Mouse (Mus musculus): Measurements from ENCODE around the gene Glp2r. TPM values are rescaled to one million over a fixed set of nuclear protein-coding genes. Genes with fewer than 3 reads are reported as not detected.

Gene Glp2r
- polyA plus RNA-seq, 1 experiment, result not detected

- no peak overlapping the region for H3ac ChIP-seq (ENCODE audit: control insufficient read depth, insufficient read length)
- TF ChIP-seq POLR2AphosphoS2 (IDR thresholded peaks at IDR 0.05; ENCODE audit: insufficient read length, low read depth) (no peak), TCF3 (IDR thresholded peaks at IDR 0.05; ENCODE audit: insufficient read length, low read depth) (no peak), POLR2A (IDR thresholded peaks at IDR 0.05; ENCODE audit: insufficient read length, low read depth) (no peak), CEBPB (IDR thresholded peaks at IDR 0.05; ENCODE audit: insufficient read depth, poor library complexity, severe bottlenecking) (no peak), MYOD1 (IDR thresholded peaks at IDR 0.05; ENCODE audit: control insufficient read depth in 1 of 3, insufficient read length in 2 of 3, low read depth in 2 of 3) (no peak), TCF12 (IDR thresholded peaks at IDR 0.05; ENCODE audit: insufficient read depth, poor library complexity, severe bottlenecking) (no peak), E2F4 (IDR thresholded peaks at IDR 0.05; ENCODE audit: insufficient read depth) (no peak), SRF (IDR thresholded peaks at IDR 0.05; ENCODE audit: control insufficient read depth, insufficient read length, low read depth) (no peak), REST (IDR thresholded peaks at IDR 0.05; ENCODE audit: insufficient read depth, insufficient read length) (no peak), MYOG (IDR thresholded peaks at IDR 0.05; ENCODE audit: control insufficient read depth in 1 of 3, insufficient read depth in 1 of 3, insufficient read length in 2 of 3, low read depth in 2 of 3) (no peak), USF1 (IDR thresholded peaks at IDR 0.05; ENCODE audit: low read depth) (no peak), MAX (IDR thresholded peaks at IDR 0.05; ENCODE audit: low read depth) (no peak)
- no peak overlapping the region for H3K4me3 ChIP-seq
- H3K36me3 ChIP-seq (ENCODE audit: control insufficient read depth, insufficient read depth), result no peaks in the 10 kb centered on the region
- no peaks in the 10 kb centered on the region for H3K79me2 ChIP-seq (ENCODE audit: control insufficient read depth, insufficient read depth)
- peaks cover 9% of the 10 kb centered on the region for H3K27me3 ChIP-seq (ENCODE audit: control insufficient read depth, insufficient read depth, insufficient read length)
- H3K4me2 ChIP-seq (ENCODE audit: low read depth), result no peak overlapping the region
These were observed 106.0 kb downstream of the Glp2r start for GRCm38 (mm10) chr11:67664918-67665317.

GRCm38 (mm10) chr11:67664261-67664660 lies 106.7 kb downstream of the Glp2r start:
- Histone ChIP-seq H3K27me3 (ENCODE audit: control insufficient read depth, insufficient read depth, insufficient read length) (peaks cover 9% of the 10 kb centered on the region), H3K36me3 (ENCODE audit: control insufficient read depth, insufficient read depth) (no peaks in the 10 kb centered on the region), H3ac (ENCODE audit: control insufficient read depth, insufficient read length) (no peak overlapping the region), H3K4me2 (ENCODE audit: low read depth) (no peak overlapping the region), H3K79me2 (ENCODE audit: control insufficient read depth, insufficient read depth) (no peaks in the 10 kb centered on the region), H3K4me3 (no peak overlapping the region)
- no peak for TF ChIP-seq TCF12 (IDR thresholded peaks at IDR 0.05; ENCODE audit: insufficient read depth, poor library complexity, severe bottlenecking)
- TF ChIP-seq REST (IDR thresholded peaks at IDR 0.05; ENCODE audit: insufficient read depth, insufficient read length), result no peak
- no peak for TF ChIP-seq USF1 (IDR thresholded peaks at IDR 0.05; ENCODE audit: low read depth)
- no peak for TF ChIP-seq E2F4 (IDR thresholded peaks at IDR 0.05; ENCODE audit: insufficient read depth)

- Histone ChIP-seq H3K36me3 (ENCODE audit: control insufficient read depth, insufficient read depth) (no peaks in the 10 kb centered on the region), H3K4me2 (ENCODE audit: low read depth) (no peak overlapping the region), H3K27me3 (ENCODE audit: control insufficient read depth, insufficient read depth, insufficient read length) (peaks cover 9% of the 10 kb centered on the region), H3ac (ENCODE audit: control insufficient read depth, insufficient read length) (no peak overlapping the region), H3K79me2 (ENCODE audit: control insufficient read depth, insufficient read depth) (no peaks in the 10 kb centered on the region), H3K4me3 (no peak overlapping the region)
- TF ChIP-seq MAX (IDR thresholded peaks at IDR 0.05; ENCODE audit: low read depth) (no peak), POLR2AphosphoS2 (IDR thresholded peaks at IDR 0.05; ENCODE audit: insufficient read length, low read depth) (no peak), E2F4 (IDR thresholded peaks at IDR 0.05; ENCODE audit: insufficient read depth) (no peak), POLR2A (IDR thresholded peaks at IDR 0.05; ENCODE audit: insufficient read length, low read depth) (no peak), TCF3 (IDR thresholded peaks at IDR 0.05; ENCODE audit: insufficient read length, low read depth) (no peak), USF1 (IDR thresholded peaks at IDR 0.05; ENCODE audit: low read depth) (no peak), REST (IDR thresholded peaks at IDR 0.05; ENCODE audit: insufficient read depth, insufficient read length) (no peak), TCF12 (IDR thresholded peaks at IDR 0.05; ENCODE audit: insufficient read depth, poor library complexity, severe bottlenecking) (no peak), MYOG (IDR thresholded peaks at IDR 0.05; ENCODE audit: control insufficient read depth in 1 of 3, insufficient read depth in 1 of 3, insufficient read length in 2 of 3, low read depth in 2 of 3) (no peak)
These were observed 107.5 kb downstream of the Glp2r start for GRCm38 (mm10) chr11:67663437-67663836.

GRCm38 (mm10) chr11:67661465-67661864 lies 109.5 kb downstream of the Glp2r start:
- no peaks in the 10 kb centered on the region for H3K79me2 ChIP-seq (ENCODE audit: control insufficient read depth, insufficient read depth)
- H3K4me2 ChIP-seq (ENCODE audit: low read depth), result no peak overlapping the region
- H3K4me3 ChIP-seq, result no peak overlapping the region
- H3K27me3 ChIP-seq (ENCODE audit: control insufficient read depth, insufficient read depth, insufficient read length), result peaks cover 3% of the 10 kb centered on the region
- no peak for TF ChIP-seq CEBPB (IDR thresholded peaks at IDR 0.05; ENCODE audit: insufficient read depth, poor library complexity, severe bottlenecking)
- TF ChIP-seq POLR2AphosphoS2 (IDR thresholded peaks at IDR 0.05; ENCODE audit: insufficient read length, low read depth), result no peak
- TF ChIP-seq TCF12 (IDR thresholded peaks at IDR 0.05; ENCODE audit: insufficient read depth, poor library complexity, severe bottlenecking), result no peak
- TF ChIP-seq TCF3 (IDR thresholded peaks at IDR 0.05; ENCODE audit: insufficient read length, low read depth), result no peak
- no peak for TF ChIP-seq MYOD1 (IDR thresholded peaks at IDR 0.05; ENCODE audit: control insufficient read depth in 1 of 3, insufficient read length in 2 of 3, low read depth in 2 of 3)
- no peak for TF ChIP-seq MYOG (IDR thresholded peaks at IDR 0.05; ENCODE audit: control insufficient read depth in 1 of 3, insufficient read depth in 1 of 3, insufficient read length in 2 of 3, low read depth in 2 of 3)
- no peak for TF ChIP-seq SRF (IDR thresholded peaks at IDR 0.05; ENCODE audit: control insufficient read depth, insufficient read length, low read depth)
- TF ChIP-seq REST (IDR thresholded peaks at IDR 0.05; ENCODE audit: insufficient read depth, insufficient read length), result no peak
- no peak for TF ChIP-seq POLR2A (IDR thresholded peaks at IDR 0.05; ENCODE audit: insufficient read length, low read depth)
- TF ChIP-seq E2F4 (IDR thresholded peaks at IDR 0.05; ENCODE audit: insufficient read depth), result no peak
- H3K36me3 ChIP-seq (ENCODE audit: control insufficient read depth, insufficient read depth), result no peaks in the 10 kb centered on the region
- no peak overlapping the region for H3ac ChIP-seq (ENCODE audit: control insufficient read depth, insufficient read length)

- no peaks in the 10 kb centered on the region for H3K27me3 ChIP-seq (ENCODE audit: control insufficient read depth, insufficient read depth, insufficient read length)
- TF ChIP-seq USF1 (IDR thresholded peaks at IDR 0.05; ENCODE audit: low read depth) (no peak), TCF3 (IDR thresholded peaks at IDR 0.05; ENCODE audit: insufficient read length, low read depth) (no peak), POLR2A (IDR thresholded peaks at IDR 0.05; ENCODE audit: insufficient read length, low read depth) (no peak), SRF (IDR thresholded peaks at IDR 0.05; ENCODE audit: control insufficient read depth, insufficient read length, low read depth) (no peak), TCF12 (IDR thresholded peaks at IDR 0.05; ENCODE audit: insufficient read depth, poor library complexity, severe bottlenecking) (no peak), CEBPB (IDR thresholded peaks at IDR 0.05; ENCODE audit: insufficient read depth, poor library complexity, severe bottlenecking) (no peak), MAX (IDR thresholded peaks at IDR 0.05; ENCODE audit: low read depth) (no peak), MYOD1 (IDR thresholded peaks at IDR 0.05; ENCODE audit: control insufficient read depth in 1 of 3, insufficient read length in 2 of 3, low read depth in 2 of 3) (no peak), MYOG (IDR thresholded peaks at IDR 0.05; ENCODE audit: control insufficient read depth in 1 of 3, insufficient read depth in 1 of 3, insufficient read length in 2 of 3, low read depth in 2 of 3) (no peak), E2F4 (IDR thresholded peaks at IDR 0.05; ENCODE audit: insufficient read depth) (no peak), REST (IDR thresholded peaks at IDR 0.05; ENCODE audit: insufficient read depth, insufficient read length) (no peak), POLR2AphosphoS2 (IDR thresholded peaks at IDR 0.05; ENCODE audit: insufficient read length, low read depth) (no peak)
- H3K79me2 ChIP-seq (ENCODE audit: control insufficient read depth, insufficient read depth), result no peaks in the 10 kb centered on the region
- no peak overlapping the region for H3ac ChIP-seq (ENCODE audit: control insufficient read depth, insufficient read length)
- no peak overlapping the region for H3K4me2 ChIP-seq (ENCODE audit: low read depth)
- H3K36me3 ChIP-seq (ENCODE audit: control insufficient read depth, insufficient read depth), result no peaks in the 10 kb centered on the region
- no peak overlapping the region for H3K4me3 ChIP-seq
These were observed 113.1 kb downstream of the Glp2r start for GRCm38 (mm10) chr11:67657685-67658382.
